Mouse (Mus musculus) embryonic facial prominence, embryonic 14.5 days (tissue): Measurements from ENCODE around the gene Sugp2. TPM values are rescaled to one million over a fixed set of nuclear protein-coding genes. Genes with fewer than 3 reads are reported as not detected.

ENCODE experiments used
- ATAC-seq: fragments of 200-750 bp; cut with Nextera tagmentation; 2 replicates; pipeline ENCODE4 v1.8.0; 2017; ENCODE audit warnings: low read depth, moderate number of reproducible peaks, moderate TSS enrichment
- DNase-seq: peaks from one replicate; pipeline ENCODE4 v3.0.0-alpha.2; 2015; ENCODE audit warnings: low spot score
- H3K27ac ChIP-seq: fragments of 300-500 bp; sonication (generic); replicated peaks from 2 replicates; pipeline ENCODE4 v1.5.1; 2014; ENCODE audit warnings: low read depth, mild to moderate bottlenecking, low read length, moderate library complexity
- H3K27me3 ChIP-seq: fragments of 300-500 bp; sonication (generic); replicated peaks from 2 replicates; pipeline ENCODE4 v1.6.1; 2014; ENCODE audit warnings: low read length; ENCODE audit not compliant: control insufficient read depth, insufficient read depth
- H3K36me3 ChIP-seq: fragments of 300-500 bp; sonication (generic); 2 replicates; pipeline ENCODE4 v1.6.1; 2014; ENCODE audit warnings: low read length, mixed read lengths; ENCODE audit not compliant: control insufficient read depth, insufficient read depth
- H3K4me1 ChIP-seq: fragments of 300-500 bp; sonication (generic); 2 replicates; pipeline ENCODE4 v1.6.1; 2014; ENCODE audit warnings: antibody characterized with exemption, low read length; ENCODE audit not compliant: control insufficient read depth, insufficient read depth
- H3K4me2 ChIP-seq: fragments of 300-500 bp; sonication (generic); 2 replicates; pipeline ENCODE4 v1.6.1; 2014; ENCODE audit warnings: low read depth, mild to moderate bottlenecking, low read length, moderate library complexity, mixed read lengths
- H3K4me3 ChIP-seq: fragments of 300-500 bp; sonication (generic); 2 replicates; pipeline ENCODE4 v1.5.1; 2014; ENCODE audit warnings: low read depth, mild to moderate bottlenecking, low read length
- H3K9ac ChIP-seq: fragments of 300-500 bp; sonication (generic); 2 replicates; pipeline ENCODE4 v1.6.1; 2014; ENCODE audit warnings: low read depth, mild to moderate bottlenecking, low read length, moderate library complexity, mixed read lengths
- H3K9me3 ChIP-seq: fragments of 300-500 bp; sonication (generic); 2 replicates; pipeline ENCODE4 v1.6.1; 2016; ENCODE audit warnings: low read length; ENCODE audit not compliant: control insufficient read depth
- WGBS: fragments of 180-500 bp; shearing (Covaris S2); extraction: QIAGEN DNeasy Blood & Tissue Kit; methylation state at CpG from one replicate; pipeline ENCODE4 v1.1.7; 2014; 5-methylcytosine and 5-hydroxymethylcytosine counted together
- polyA plus RNA-seq: library from polyadenylated mRNA; unstranded; fragments of >200 nt; fragmentation: Nextera tagmentation; extraction: Ambion mirVana; gene quantifications from 2 replicates; pipeline ENCODE4 v1.2.1, GENCODE M21; 2014

Sugp2 gene
- polyA plus RNA-seq, 1 experiment from 2014 or later = 27.1 TPM

GRCm38 (mm10) chr8:70258600-70258999, 24.6 kb downstream of the Sugp2 start:
- 92% methylated on average over 5 of the region's 5 CpGs for WGBS
- H3K4me3 ChIP-seq = no peak overlapping the region
- no peaks in the 10 kb centered on the region for H3K9me3 ChIP-seq
- DNase-seq = no peak
- no peaks in the 10 kb centered on the region for H3K4me1 ChIP-seq
- H3K27me3 ChIP-seq = no peaks in the 10 kb centered on the region
- no peak overlapping the region for H3K9ac ChIP-seq
- no peak overlapping the region for H3K27ac ChIP-seq
- ATAC-seq = no peak
- peaks cover 98% of the 10 kb centered on the region for H3K36me3 ChIP-seq
- H3K4me2 ChIP-seq = no peak overlapping the region

- no peak for ATAC-seq
Observed at GRCm38 (mm10) chr8:70259043-70259442, 25.0 kb downstream of the Sugp2 start.

DNA sequence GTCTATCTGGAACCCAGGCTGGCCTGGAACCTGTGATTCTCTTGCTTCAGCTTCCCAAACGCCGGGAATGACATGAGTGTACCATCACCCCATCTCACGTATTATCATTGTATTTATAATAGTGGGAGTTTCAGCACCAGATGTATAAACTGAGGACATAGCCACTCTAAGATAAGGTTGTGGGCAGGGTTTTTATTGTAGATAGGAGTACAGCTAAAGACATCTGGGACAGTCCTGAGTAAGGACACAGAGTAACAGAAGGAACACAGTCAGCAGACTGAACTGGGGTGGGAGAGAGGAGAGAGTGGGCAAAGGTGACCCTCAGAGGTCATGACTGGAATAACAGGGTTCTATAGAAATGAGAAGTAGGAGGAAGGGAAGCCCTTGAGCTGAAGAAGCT, 33.6 kb downstream of the Sugp2 start:
- H3K4me1 ChIP-seq = no peaks in the 10 kb centered on the region
- H3K27ac ChIP-seq = no peak overlapping the region
- no peak for ATAC-seq

More at GRCm38 (mm10) chr8:70259043-70259442, 25.0 kb downstream of the Sugp2 start:
- Histone ChIP-seq H3K27ac (no peak overlapping the region), H3K4me3 (no peak overlapping the region), H3K27me3 (no peaks in the 10 kb centered on the region), H3K36me3 (peaks cover 98% of the 10 kb centered on the region), H3K9me3 (no peaks in the 10 kb centered on the region), H3K4me1 (no peaks in the 10 kb centered on the region), H3K9ac (no peak overlapping the region), H3K4me2 (no peak overlapping the region)
- 89% methylated on average over 2 of the region's 2 CpGs for WGBS
- no peak for DNase-seq

GRCm38 (mm10) chr8:70268311-70268710, 34.3 kb downstream of the Sugp2 start:
- Histone ChIP-seq H3K27me3 (no peaks in the 10 kb centered on the region), H3K4me2 (no peak overlapping the region), H3K9me3 (no peaks in the 10 kb centered on the region), H3K9ac (no peak overlapping the region), H3K36me3 (peaks cover 28% of the 10 kb centered on the region), H3K4me1 (no peaks in the 10 kb centered on the region), H3K27ac (peak overlapping the region; percentile 46; the same call in 1 of the 2 replicates), H3K4me3 (no peak overlapping the region)
- WGBS = 64% methylated on average over 5 of the region's 5 CpGs
- DNase-seq = no peak
- ATAC-seq = 0 out of 2 replicates have a peak, but pooled peaks have one; percentile 8

More for the DNA sequence above, 33.6 kb downstream of the Sugp2 start:
- Histone ChIP-seq H3K9ac (no peak overlapping the region), H3K27me3 (no peaks in the 10 kb centered on the region), H3K4me3 (no peak overlapping the region), H3K4me2 (no peak overlapping the region), H3K9me3 (no peaks in the 10 kb centered on the region), H3K36me3 (peaks cover 34% of the 10 kb centered on the region)
- WGBS = 93% methylated on average over 3 of the region's 3 CpGs
- no peak for DNase-seq

- no peaks in the 10 kb centered on the region for H3K9me3 ChIP-seq
- ATAC-seq (peak; percentile 24; the same call in 1 of the 2 replicates), DNase-seq (peak; percentile 57)
- H3K9ac ChIP-seq = no peak overlapping the region
- H3K27ac ChIP-seq = peak overlapping the region; percentile 46; the same call in 1 of the 2 replicates
- H3K36me3 ChIP-seq = peaks cover 21% of the 10 kb centered on the region
- no peak overlapping the region for H3K4me2 ChIP-seq
- WGBS = 44% methylated on average over 11 of the region's 11 CpGs
- no peaks in the 10 kb centered on the region for H3K27me3 ChIP-seq
- H3K4me1 ChIP-seq = no peaks in the 10 kb centered on the region
- no peak overlapping the region for H3K4me3 ChIP-seq
Observed at GRCm38 (mm10) chr8:70268799-70269565, 35.0 kb downstream of the Sugp2 start.

GRCm38 (mm10) chr8:70272949-70273348, 38.9 kb downstream of the Sugp2 start:
- Histone ChIP-seq H3K27ac (no peak overlapping the region), H3K27me3 (no peaks in the 10 kb centered on the region), H3K9ac (no peak overlapping the region), H3K4me1 (no peaks in the 10 kb centered on the region), H3K4me2 (no peak overlapping the region), H3K4me3 (no peak overlapping the region), H3K9me3 (no peaks in the 10 kb centered on the region; the same call in 1 of the 2 replicates), H3K36me3 (no peaks in the 10 kb centered on the region)
- ATAC-seq (no peak), DNase-seq (peak; percentile 17)
- WGBS = 63% methylated on average over 3 of the region's 3 CpGs

DNA sequence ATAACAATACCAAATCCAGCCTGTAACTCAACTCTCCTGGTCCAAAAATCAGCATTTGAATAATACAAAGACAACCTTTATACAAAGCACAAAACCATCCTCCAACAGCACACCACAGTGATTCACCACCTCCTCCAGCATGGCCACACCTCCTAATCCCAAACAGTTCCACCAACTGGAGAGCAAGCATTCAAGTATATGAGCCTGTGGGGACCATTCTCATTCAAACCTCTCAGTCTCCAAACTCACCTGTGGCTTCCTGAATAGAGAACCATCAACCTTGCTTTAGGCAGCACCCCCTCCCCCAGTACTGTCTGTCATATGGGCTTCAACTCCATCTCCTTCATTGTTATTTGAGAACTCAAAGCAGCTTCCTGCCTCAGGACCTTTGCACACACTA, 40.3 kb downstream of the Sugp2 start:
- no peak overlapping the region for H3K27ac ChIP-seq
- no peaks in the 10 kb centered on the region for H3K36me3 ChIP-seq
- H3K4me3 ChIP-seq = no peak overlapping the region
- no peaks in the 10 kb centered on the region; the same call in 1 of the 2 replicates for H3K9me3 ChIP-seq
- DNase-seq = no peak
- H3K4me1 ChIP-seq = no peaks in the 10 kb centered on the region
- no peaks in the 10 kb centered on the region for H3K27me3 ChIP-seq
- H3K9ac ChIP-seq = no peak overlapping the region
- ATAC-seq = no peak
- no peak overlapping the region for H3K4me2 ChIP-seq

- no peaks in the 10 kb centered on the region for H3K27me3 ChIP-seq
- H3K9ac ChIP-seq = no peak overlapping the region
- 80% methylated on average over 3 of the region's 3 CpGs for WGBS
- ATAC-seq (no peak), DNase-seq (peak; percentile 20)
- no peak overlapping the region for H3K27ac ChIP-seq
- H3K9me3 ChIP-seq = no peaks in the 10 kb centered on the region; the same call in 1 of the 2 replicates
- H3K4me2 ChIP-seq = no peak overlapping the region
- no peaks in the 10 kb centered on the region for H3K4me1 ChIP-seq
- H3K4me3 ChIP-seq = no peak overlapping the region
- no peaks in the 10 kb centered on the region for H3K36me3 ChIP-seq
Observed at GRCm38 (mm10) chr8:70276476-70276875, 42.5 kb downstream of the Sugp2 start.

DNA sequence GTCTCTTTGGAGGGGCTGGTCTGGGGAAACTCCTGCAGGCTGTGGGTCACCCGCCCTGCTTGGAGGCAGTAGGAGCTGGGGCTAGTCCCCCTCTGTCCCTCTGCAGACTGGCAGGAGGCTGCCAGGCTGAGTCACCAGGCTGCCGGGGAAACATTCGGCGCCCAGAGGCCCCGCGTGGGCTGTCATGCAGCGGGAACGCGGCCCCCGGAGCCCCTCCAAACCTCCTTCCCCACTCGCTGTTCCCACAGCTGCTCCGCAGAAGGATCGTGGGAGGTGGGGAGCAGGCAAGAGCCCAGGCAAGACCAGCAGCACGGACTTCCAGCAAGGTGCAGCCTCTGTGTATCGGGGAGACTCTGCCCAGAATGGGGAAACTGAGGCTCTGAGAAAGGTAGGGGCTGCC, 44.1 kb downstream of the Sugp2 start:
- no peak overlapping the region for H3K4me3 ChIP-seq
- no peaks in the 10 kb centered on the region; the same call in 1 of the 2 replicates for H3K9me3 ChIP-seq
- 0 out of 2 replicates have a peak overlapping the region, but pooled peaks have one; percentile 26 for H3K9ac ChIP-seq
- ATAC-seq (no peak), DNase-seq (no peak)
- no peak overlapping the region for H3K27ac ChIP-seq
- H3K4me2 ChIP-seq = no peak overlapping the region
- no peaks in the 10 kb centered on the region for H3K36me3 ChIP-seq
- no peaks in the 10 kb centered on the region for H3K27me3 ChIP-seq
- no peaks in the 10 kb centered on the region for H3K4me1 ChIP-seq
- WGBS = 52% methylated on average over 14 of the region's 15 CpGs
